Mouse (Mus musculus) monocyte, adult 5-6 weeks (primary cell): ENCODE measurements at regions not wholly inside any gene's neighbourhood (a gene's known extent, or its start where the extent isn't known, plus 50 kb on each side); places are given as distances from the start of the nearest gene placed in this dataset.

Source experiments
- ATAC-seq: fragments of 153-309, 156-312 bp; replicated peaks from 2 replicates; pipeline ENCODE4 v1.8.0; 2017; ENCODE audit warnings: mild to moderate bottlenecking; ENCODE audit not compliant: low TSS enrichment, insufficient number of reproducible peaks, severe bottlenecking, poor library complexity, low FRiP score

DNA sequence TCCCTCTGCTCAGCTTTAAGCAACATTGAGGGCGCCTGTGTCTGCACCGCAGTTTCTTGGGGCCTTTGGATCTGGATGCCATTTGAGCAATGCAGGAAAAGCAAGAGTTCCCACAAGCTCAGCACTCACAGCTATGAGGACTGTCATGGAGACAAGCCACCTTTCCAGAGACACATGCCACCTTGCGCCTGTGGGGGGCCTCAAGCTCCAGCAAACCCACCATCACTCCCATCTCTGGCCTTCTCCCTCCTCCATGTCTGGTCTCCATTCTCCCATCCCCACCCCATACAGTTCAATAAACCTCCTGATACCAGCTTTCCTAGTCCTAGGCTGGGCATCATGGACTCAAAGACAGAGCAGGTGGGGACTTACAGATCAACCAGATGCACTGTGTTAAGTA lies 97.8 kb downstream of the Wdr11 start:
- ATAC-seq = no peak

DNA sequence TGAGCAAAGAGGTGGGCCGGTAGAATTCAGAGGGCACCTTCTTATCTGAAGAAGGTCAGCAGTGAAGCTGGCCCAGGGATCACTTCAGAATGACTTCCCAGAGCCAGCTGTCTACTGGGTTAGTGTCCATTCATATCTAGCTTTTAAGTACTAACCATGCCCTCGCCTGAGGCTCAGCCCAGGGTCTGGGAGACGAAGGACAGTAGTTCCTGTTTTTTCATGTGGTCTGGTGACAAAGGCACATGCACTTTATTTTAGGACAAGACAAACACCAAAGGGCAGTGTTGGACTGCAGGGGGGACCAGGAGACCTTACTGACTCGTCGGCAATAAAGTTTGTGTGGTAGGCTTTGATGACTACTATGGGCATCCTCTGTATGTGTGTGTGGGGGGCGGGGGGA lies 99.2 kb downstream of the Wdr11 start:
- ATAC-seq = no peak

DNA sequence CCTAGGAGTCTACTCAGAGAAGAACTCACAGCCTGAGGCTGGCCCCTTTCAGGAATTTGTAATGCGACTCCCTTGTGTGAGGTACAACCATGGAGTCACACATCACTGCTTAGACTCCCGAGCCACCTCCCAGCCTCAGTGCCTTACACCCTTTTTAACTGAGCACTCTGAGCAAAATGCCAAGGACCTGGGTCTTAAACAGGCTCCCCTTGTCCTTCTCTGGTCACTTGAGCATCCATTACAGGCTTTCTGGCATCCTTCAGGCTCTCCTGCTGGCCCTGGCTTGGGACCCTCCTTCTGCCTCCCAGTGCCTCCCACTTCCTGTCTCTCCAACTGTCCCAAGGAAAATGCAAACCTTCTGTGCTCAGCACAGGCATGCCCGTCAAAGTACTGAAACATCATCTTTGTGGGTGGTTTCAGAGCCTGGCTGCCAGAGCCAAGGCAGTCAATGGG lies 100.0 kb downstream of the Wdr11 start:
- no peak for ATAC-seq

DNA sequence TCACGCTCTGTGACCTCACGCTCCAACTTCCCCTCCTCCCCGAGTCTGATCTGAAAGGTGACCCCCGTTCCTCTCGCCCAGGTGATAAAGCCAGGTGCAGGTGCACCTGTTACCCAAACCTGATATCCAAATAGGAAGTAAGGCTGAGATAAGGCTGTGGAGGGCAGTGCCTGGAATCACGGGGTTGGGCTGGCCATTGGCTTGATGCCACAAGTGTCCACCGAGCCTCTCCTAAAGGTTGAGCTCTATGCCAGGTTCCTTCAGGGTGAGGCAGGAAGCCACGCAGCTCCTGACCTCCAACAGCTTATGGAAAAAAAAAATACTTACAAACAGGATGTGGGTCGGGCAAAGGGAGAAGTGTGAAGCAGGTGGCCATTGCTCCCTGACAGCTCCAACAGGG lies 102.0 kb downstream of the Wdr11 start:
- ATAC-seq = no peak

DNA sequence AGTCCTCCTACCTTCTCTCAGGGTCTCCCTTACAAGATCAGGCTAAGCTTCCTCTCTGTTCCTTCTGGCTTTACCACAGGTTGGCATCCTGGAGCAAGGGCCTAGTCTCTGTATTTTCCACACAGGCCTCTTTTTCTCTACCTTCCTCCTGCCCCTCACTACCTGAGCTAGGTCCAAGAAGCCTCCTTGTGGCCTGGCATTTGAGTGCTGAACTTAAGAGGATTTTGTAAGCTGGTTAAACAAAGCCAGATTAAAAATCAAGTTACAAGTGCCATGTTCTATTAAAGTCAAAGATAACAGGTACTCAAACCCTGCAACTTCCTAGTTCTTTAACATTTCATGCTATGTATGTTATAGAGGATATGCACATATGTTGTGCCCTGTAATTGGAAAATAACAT lies 102.5 kb downstream of the Wdr11 start:
- ATAC-seq = no peak

DNA sequence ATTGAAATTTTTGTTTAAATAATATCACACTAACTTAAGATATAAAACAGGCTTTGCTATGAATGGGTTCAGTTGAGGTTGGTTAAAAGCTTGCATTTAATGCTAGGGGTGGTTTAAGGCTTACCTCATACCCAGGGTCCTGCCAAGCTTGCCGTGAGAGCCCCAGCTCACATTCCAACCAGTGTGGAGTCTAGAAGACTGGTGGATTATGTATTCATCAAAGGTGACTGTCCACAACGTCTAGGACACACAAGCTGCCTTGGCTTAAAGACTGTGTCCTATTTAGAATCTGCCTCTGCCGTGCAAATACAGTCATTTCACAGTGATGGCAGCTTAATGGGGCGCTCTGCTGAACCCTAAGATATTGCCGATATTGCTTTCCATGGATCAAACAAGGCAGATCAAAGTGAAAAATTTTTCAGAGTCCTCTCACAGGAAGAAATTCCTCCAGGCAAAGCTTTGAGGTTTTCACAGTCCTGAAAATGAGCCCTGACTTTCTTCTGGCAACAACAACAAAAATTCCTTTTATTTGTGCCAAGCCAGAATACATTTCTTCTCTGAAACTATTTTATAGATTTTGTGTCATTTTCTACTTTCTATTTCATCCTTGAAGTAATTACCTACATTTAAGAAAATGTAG lies 108.4 kb downstream of the Wdr11 start:
- ATAC-seq = no peak

DNA sequence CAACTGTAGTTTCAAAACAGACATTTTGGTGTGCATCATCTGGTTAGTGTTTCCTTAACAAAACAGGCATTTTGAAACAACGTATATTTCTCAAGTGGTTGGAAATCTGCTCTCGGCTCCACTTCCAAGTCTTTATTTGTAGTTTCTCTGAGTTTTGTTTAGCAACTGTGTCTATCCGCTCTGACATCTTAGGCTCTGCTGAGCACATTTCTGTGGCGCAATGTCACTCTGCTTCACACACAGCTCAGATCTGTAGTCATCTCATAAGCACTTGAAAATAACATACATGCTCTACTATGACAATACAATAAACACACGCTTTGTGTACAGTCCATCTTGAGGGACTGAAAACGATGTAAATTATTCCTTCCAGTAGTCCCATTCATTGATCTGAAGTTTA lies 135.9 kb downstream of the Wdr11 start:
- ATAC-seq = no peak

DNA sequence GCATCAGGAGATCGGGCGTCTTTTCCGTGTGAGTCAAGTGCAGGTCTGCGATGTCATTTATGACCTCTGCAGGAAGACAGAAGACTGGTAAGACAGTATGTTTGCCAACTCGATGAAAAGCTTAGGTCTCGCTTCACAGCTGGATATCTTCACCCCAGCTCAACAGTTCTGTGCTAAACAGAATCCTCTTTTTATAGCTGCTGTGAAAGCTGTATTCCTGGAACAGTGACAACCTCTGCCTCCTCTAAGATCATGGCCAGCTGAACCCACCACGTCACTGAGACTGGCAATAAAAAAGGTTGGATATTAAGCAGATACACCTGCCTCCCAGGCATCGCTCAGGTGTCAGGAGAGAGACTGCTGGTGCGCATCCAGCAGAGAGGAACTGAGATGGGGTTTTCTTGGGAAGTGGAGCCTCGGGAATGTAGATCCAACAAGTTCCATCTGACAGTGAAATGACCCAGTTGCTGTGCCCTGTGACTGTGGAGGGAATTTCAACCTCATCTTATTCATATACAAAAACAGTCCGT lies 138.1 kb downstream of the Wdr11 start:
- ATAC-seq = no peak

DNA sequence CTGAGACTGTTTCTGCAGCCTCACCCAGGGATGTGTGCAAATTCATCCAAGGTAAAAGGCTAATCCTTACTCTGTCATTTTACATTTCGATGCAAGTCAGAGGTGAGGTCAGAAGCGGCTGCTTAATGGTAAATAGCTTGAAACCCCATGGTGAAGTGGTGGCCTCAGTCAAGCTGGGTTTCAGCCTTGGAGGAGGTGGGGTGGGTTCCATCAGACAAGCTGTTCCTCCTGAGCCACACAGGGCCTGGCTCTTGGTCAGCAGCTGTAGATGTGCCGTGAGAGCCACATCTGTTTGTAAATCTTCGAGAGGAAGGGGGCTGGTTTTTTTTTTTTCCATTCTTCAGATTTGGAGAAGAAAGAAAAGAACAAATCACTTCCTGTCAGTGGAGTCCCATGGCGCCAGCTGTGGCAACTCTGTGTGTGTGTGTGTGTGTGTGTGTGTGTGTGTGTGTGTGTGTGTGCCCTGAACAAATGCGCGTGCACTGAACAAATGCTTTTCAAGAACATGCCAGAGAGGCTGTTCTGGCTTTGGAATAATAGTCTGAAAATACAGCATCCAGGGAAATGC lies 139.2 kb downstream of the Wdr11 start:
- no peak for ATAC-seq

DNA sequence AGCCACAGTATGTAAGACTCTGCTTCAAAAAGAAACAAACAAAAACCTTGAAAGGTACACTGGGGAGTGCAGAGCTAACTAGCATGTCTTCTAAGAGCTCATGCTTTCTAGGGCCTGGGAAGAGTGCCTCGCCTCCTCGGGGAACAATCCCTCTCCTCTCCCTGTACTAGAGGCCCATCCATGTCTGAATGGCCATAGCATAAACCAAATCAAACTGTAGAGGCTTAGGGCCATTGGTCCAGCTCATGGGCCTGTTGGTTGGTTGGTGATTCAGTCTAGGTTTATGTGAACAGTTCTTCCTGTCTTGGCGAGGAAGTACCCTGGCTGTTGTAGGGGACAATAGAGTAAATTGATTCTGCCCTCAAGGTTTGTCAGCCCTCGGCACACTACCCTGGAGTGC lies 151.0 kb downstream of the Wdr11 start:
- no peak for ATAC-seq

DNA sequence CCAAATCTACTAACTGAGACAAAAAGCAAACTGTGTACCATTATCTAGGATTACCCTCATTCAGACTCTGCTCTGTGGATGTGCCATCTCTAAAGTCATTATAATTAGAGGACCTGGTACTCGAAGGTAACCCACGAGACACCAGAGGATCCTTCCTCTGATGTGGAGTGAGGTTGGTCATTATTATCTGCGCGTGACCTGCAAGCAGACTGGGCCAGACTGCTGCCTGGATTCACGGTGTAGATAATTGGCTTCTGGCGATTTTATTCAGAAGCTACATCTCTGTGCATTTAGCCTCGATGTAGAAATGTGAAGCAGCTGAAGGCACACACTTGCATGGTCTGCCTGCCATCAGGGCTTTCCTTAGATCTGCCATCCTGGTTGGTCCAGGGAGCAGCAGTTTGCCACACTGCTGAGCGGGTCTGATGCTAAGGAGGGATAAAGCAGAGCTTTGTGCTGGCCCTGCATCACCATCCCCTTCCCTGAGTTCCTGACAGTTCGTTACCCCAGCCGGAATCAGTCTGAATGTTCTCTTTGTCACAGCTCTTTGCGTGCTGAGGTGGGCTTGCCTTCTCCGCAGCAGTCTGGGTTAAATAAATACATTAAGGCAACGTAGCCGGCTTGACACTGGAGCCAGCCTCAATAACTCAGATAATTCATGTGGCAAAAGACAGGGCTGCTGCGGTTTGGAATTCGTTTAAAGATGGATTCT lies 152.4 kb downstream of the Wdr11 start:
- no peak for ATAC-seq

DNA sequence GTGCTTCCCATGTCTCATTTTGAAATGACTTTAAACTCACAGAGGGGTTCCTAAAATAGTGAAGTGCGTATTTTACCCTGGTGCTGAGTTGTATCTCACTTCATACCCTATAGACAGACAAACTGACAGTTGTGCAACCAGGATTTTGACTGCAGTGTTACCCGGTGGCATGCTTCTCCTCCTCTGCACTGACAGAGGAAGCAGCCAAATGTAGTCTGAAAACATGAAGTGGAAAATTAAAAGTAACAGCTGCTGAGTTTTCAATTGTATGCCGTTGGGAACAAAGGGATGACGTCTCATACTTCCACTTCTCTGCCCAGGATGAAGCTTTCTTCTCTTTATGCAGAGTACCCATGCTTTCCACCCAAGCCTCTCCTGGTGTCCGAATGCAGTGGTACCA lies 155.0 kb downstream of the Wdr11 start:
- ATAC-seq = no peak

DNA sequence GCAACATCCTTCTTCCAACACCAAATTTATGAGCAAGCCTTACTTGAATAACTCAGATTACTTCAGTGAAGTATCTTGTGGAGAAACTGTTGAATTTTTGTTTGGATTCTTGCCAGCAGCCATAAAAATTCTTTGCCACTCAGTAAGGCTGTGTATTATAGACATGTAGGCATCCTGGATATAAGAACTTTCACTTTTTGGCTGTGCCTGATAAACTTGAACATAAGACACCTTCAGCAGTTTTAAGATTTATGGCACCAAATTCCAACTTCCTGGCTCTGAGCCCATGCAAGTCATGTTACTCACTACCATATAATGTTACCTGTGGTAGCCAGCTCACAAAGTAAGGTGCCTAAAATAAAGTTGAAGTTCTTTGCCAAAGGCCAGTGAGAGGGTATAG lies 159.3 kb downstream of the Wdr11 start:
- ATAC-seq = no peak

DNA sequence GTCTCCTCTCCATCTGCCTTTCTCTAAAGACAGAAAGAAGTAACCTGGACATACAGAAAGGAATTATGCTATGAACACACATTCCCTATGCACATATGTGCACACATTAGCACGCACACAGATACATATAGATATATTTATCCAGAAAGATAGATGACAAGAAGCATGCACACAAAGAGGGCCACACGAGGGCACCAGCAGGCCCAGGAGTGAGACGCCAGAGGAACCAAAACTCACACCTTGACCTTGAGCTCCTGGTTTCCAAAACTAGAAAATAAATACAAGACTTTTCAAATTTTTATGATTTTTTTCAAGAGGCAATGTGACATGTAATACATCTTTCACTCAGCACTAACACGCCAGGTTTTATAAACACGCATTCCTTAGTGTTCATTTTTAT lies 163.1 kb downstream of the Wdr11 start:
- ATAC-seq = no peak

DNA sequence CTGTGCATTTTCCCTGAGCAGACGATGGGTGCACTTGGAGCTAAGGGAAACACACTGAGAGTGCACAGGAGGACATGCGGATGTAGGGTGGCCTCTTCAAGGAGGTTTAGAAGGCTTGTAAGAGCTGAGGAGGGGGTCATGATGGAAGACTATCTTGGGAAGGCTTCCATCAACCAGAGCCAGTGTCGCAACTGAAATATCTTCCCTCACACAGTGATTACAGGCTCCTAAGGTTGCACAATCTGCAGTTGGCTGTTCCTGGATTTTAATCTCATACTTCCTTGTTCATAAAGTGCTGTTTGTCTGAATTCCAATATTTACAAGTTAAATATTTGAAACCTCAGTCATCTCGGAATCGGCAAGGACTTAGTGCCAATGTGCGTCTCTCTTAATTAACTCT lies 164.5 kb downstream of the Wdr11 start:
- ATAC-seq = no peak

DNA sequence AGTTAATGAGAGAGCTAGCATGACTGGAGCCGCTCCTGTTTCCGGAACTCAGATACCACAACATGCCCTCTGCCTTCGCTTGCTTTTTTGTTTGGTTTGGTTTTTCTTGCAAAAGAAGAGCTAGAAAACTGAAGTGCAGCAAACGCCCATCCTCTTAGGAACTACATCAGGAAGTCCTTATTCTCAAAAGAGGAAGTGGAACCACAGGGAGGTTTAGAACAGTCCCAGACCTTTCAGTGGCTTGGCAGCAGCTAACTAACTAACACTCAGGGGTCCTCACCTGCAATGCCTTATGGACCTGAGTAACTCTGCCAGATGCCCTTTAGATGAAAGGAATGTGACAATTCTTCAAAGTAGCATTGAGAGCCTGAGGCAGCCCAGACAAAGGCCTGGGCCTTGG lies 168.2 kb downstream of the Wdr11 start:
- peak; percentile 82 for ATAC-seq

DNA sequence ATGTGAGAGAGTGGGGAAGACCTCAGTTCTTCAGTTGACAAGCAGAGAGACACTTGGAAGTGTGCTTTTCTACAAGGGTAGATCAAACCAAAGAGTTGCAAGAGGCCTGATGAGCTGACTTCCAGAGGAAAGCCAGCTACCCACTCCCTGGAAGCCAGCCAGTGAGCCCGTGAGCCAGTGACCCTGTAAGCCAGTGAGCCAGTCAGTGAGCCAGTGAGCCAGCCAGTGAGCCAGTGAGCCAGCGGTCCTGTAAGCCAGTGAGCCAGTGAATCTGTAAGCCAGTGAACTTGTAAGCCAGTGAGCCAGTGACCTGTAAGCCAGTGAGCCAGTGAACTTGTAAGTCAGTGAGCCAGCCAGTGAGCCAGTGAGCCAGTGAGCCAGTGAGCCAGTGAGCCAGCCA lies 168.7 kb downstream of the Wdr11 start:
- no peak for ATAC-seq

DNA sequence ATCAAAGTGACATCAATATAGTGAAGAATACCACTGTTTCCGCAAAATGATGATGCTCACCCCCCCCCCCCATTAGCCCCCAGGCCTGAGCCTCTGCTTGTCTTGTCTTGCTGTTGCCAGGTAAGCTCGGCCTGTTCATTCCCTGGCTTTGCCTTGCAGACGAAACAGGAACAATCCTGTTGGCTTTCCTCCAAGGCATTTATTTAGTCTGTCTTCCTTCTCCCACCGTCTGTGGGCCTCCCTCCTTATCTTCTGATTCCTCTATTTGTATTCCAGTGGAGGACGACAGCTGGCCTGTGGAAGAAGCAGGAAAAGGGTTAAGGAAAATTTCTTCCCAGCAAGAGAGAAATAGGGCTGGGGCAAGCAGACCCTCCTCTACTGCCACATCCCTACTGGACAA lies 172.1 kb downstream of the Wdr11 start:
- no peak for ATAC-seq

DNA sequence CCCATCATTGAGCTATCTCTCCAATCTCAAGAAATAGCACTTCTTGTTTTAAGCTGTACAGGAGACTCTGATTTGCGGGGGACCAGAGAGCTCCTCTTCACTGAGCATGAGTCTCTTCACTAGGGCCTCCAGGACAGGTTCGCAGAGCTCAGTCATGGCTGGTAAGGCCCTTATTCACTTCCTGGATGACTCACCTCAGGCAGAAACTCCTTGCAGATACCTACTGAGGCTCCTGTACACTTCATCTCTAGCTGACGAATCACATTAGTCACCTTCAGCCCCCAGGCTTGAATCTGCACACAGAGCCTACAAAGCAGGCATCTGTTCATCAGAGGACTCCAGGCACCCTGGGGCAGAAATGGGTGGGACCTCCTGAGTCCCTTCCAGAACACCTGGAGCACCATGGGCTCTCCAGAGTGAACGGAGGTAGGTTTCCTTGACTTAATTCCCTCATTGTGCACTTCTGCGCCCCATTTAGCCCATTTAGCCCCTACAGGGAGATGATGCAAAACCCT lies 172.8 kb downstream of the Wdr11 start:
- ATAC-seq = no peak

DNA sequence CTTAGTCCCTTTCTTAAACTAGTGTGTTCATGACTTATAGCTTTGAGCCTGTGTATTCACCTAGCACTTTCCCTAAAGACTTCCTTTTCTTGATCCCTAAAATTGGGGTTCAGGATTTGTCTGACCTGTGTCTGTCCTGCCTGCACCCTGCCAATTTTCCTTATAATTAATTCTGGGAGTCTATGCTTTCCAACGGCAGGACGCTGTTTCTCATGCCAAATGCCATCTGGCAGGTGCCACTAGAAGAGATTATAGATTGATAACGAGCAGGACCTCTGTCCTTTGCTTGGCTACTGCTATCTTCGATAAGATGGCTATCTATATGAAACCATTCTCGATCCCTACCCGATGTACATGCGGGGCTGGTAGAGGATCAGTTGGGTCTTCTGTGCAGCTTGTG lies 174.0 kb downstream of the Wdr11 start:
- ATAC-seq = no peak
